Mouse (Mus musculus): ENCODE measurements at regions not wholly inside any gene's neighbourhood (a gene's known extent, or its start where the extent isn't known, plus 50 kb on each side); places are given as distances from the start of the nearest gene placed in this dataset.

GRCm38 (mm10) chr9:115485219-115485618, 175.0 kb upstream of the Stt3b start:
- no peak for DNase-seq

GRCm38 (mm10) chr9:115487175-115487760, 177.0 kb upstream of the Stt3b start:
- no peak for DNase-seq

GRCm38 (mm10) chr9:115488913-115489809, 178.9 kb upstream of the Stt3b start:
- no peak for DNase-seq

GRCm38 (mm10) chr9:115492431-115493171, 182.4 kb upstream of the Stt3b start:
- no peak for DNase-seq

GRCm38 (mm10) chr9:115493765-115494164, 183.5 kb upstream of the Stt3b start:
- no peak for DNase-seq

- DNase-seq, result no peak
Measured at GRCm38 (mm10) chr9:115499536-115499935, 189.3 kb upstream of the Stt3b start.

GRCm38 (mm10) chr9:115504789-115505188, 194.6 kb upstream of the Stt3b start:
- DNase-seq, result no peak

GRCm38 (mm10) chr9:115507131-115507689, 197.0 kb upstream of the Stt3b start:
- no peak for DNase-seq

GRCm38 (mm10) chr9:115512835-115513629, 202.8 kb upstream of the Stt3b start:
- DNase-seq, result no peak

- DNase-seq, result no peak
Measured at GRCm38 (mm10) chr9:115517903-115518302, 207.7 kb upstream of the Stt3b start.

GRCm38 (mm10) chr9:115524161-115524560, 213.9 kb upstream of the Stt3b start:
- DNase-seq, result no peak

- no peak for DNase-seq
Measured at GRCm38 (mm10) chr9:115524591-115524990, 214.4 kb upstream of the Stt3b start.

- DNase-seq, result no peak
Measured at GRCm38 (mm10) chr9:115526322-115526721, 216.1 kb upstream of the Stt3b start.

GRCm38 (mm10) chr9:115526981-115527380, 216.8 kb upstream of the Stt3b start:
- no peak for DNase-seq

- no peak for DNase-seq
Measured at GRCm38 (mm10) chr9:115534198-115534597, 224.0 kb upstream of the Stt3b start.

GRCm38 (mm10) chr9:115543665-115544064, 233.4 kb upstream of the Stt3b start:
- DNase-seq, result peak; percentile 44

GRCm38 (mm10) chr9:115545178-115545577, 235.0 kb upstream of the Stt3b start:
- no peak for DNase-seq

- no peak for DNase-seq
Measured at GRCm38 (mm10) chr9:115545792-115546191, 235.6 kb upstream of the Stt3b start.

GRCm38 (mm10) chr9:115547625-115548325, 237.6 kb upstream of the Stt3b start:
- DNase-seq, result peak; percentile 19

GRCm38 (mm10) chr9:115548722-115549349, 238.6 kb upstream of the Stt3b start:
- DNase-seq, result peak; percentile 4

GRCm38 (mm10) chr9:115551080-115551479, 240.9 kb upstream of the Stt3b start:
- no peak for DNase-seq
